Mouse (Mus musculus): ENCODE results near the gene Spem1.
"Not testable (repeated sequence)": the region's sequence is repeated elsewhere in the genome, so short reads cannot be mapped to it uniquely, and the experiment has no call there.

The Spem1 gene

DNA sequence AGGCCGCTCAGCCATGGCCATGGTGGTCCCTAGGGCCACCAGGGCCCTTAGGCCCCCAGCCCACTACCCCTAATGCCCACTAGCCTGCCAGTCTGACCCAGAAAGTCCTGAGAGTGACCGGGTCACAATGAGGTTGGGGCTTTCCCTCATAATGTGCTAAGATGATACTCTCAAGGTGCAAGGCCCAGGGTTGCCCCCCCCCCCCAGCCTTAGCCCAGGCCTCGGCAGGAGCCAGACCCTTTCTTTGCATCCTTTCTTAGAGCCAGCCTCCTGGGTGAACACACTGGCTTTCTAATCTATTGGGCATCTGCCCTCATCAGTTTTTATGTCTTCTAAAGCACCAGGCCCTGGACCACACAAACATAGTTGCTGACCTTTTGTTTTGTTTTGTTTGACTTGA, at the start of gene Spem1:
Gene Spem1 (minus strand): TSS at position 101 of the 400 bp plus-strand sequence.
- DNase-seq (ENCODE audit: low spot score in 2 of 2): no peak

GRCm38 (mm10) chr11:69870289-69871069, 48.5 kb upstream of the Spem1 start:
- DNase-seq (ENCODE audit: low spot score in 2 of 2): no peak

DNA sequence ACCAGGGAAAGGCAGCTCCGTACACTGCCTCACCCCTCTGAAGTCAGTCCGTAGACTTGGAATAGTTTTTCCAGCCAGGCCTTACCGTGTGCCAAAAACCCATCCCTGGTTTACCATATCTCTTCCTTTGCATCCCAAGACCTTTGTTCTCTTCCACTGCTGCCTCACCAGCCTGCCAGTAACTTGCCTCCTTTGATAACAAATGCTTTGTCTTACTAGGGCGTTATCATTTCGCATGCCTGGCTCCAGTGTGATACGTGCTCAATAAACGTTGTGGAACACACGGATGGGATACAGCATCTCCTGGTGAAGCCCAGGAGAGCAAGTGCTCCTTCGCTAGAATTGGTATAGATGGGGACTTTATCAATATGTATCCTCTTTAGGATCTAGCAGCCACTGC, 45.4 kb upstream of the Spem1 start:
- DNase-seq (ENCODE audit: low spot score in 2 of 2): no peak

GRCm38 (mm10) chr11:69865561-69865960, 43.6 kb upstream of the Spem1 start:
- DNase-seq (ENCODE audit: low spot score in 2 of 2): no peak

GRCm38 (mm10) chr11:69864138-69864860, 42.3 kb upstream of the Spem1 start:
- DNase-seq (ENCODE audit: low spot score in 2 of 2): no peak

DNA sequence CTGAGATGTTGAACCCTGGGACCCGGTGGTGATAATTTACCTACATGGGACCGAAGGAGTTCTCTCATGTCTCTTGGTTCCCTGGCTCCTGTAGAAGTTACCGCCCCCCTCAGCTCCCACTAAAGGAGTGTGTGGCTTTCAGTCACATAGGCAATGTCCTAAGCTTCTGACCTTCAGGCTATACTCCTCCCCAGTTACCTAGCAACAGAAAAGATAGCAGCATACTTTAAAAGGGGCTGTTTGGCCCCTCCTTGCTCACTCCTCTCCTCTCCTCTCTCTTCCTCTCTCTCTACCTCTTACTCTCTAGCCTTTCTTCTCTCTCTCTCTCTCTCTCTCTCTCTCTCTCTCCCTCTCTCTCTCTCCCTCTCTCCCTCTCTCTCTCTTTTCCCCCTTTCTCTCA, 41.7 kb upstream of the Spem1 start:
- DNase-seq (ENCODE audit: low spot score in 2 of 2): not testable (repeated sequence)

DNA sequence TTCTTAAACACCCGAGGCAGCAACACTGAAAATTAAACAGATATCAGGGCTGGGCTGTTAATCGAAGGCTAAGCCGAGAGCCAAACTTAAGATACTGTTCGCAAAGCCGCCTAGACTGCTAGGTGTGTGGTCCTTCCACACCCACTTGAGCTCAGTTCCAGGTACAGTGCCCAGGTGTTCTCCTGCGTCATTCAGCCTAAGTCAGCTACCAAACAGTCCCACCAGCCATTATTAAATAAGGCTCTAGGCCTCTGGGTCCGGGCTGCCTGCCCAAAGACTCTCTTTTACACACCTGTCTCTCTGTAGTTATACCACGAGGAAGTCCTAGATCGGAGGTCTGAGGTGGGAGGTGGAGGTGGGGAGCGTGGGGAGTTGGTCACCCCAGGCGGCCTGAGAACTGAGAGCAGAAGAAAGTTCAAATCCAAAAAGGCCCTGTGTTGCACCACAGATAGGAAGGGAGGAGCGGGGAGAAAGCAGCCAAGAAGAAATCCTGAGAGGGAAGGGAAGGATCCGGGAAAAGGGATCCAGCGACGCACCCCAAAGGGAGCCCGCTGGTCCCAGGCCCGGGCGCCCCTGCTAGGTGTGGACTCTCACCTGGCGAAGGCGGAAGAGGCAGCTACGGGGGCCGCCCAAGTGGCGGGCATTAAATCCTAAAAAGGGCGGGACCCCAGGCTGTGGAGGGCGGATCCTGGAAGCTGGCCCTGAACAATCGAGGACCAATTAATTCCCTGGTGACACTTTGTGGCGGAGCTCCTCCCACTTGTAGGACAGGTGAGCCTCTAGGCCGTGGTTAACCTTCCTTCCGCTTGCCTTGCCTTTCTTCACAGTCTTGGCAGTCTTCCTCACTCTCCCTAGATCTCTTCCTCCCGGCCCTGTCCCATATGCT, 36.4 kb upstream of the Spem1 start, which contains the start of gene Tnk1:
Gene Tnk1 (minus strand): TSS at position 618 of the 886 bp plus-strand sequence.
- DNase-seq (ENCODE audit: low spot score in 2 of 2): no peak

DNA sequence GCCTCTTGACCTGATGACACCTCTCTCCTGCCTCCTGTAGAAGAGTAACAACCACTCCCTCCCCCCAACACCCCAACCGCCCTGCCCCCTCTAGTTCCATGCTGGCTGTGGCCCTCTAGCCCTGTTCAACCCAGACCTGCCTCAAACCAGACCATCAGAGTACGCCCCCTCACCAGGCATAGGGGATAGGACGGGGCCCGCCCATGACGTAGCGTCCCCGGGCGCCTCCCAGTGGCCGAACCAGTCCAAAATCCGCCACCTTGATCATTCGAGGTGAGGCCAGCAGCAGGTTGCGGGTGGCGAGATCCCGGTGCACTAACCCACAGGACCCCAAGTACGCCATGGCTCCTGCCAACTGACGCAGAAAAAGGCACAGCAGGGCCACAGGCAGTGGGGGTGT, 33.4 kb upstream of the Spem1 start:
- DNase-seq (ENCODE audit: low spot score in 2 of 2): no peak

GRCm38 (mm10) chr11:69854680-69855079, 32.7 kb upstream of the Spem1 start:
- DNase-seq (ENCODE audit: low spot score in 2 of 2): no peak

- DNase-seq (ENCODE audit: low spot score in 2 of 2): no peak
Observed at GRCm38 (mm10) chr11:69853994-69854393, 32.0 kb upstream of the Spem1 start.

DNA sequence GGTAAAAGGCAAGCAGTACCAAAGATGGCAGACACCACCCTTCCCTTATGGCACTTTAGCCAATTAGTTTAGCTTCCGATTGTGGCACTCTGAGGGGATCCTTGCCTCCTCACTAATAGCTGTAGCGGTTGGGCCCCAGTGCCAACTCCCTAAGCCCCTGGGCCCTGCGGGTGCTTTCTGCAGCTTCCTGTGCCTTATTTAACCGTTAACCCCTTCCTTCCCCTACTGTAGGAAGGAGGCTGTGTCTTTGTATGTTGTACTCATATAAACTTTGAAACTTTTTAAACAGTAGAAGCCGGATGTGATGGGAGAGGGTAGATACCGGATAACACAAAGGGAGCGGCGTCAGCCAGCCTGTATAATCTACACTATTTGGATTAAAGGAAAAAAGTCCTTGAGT, 28.8 kb upstream of the Spem1 start:
- no peak for DNase-seq (ENCODE audit: low spot score in 2 of 2)

DNA sequence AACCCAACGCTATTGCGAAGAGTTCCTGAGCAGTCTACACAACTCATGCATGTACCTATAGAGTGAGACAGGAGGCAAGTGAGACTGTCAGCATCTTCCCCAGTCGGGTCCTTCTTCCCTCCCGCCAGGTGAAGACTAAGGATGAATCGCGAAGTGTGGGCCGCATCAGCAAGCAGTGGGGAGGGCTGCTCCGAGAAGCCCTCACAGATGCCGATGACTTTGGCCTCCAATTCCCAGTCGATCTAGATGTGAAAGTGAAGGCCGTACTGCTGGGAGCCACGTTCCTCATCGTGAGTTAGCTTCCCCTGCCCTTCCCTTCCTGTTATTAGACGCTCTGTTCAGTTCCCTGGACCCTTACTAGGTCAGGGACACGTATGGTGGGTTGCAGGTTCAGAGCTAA, 27.9 kb upstream of the Spem1 start:
- no peak for DNase-seq (ENCODE audit: low spot score in 2 of 2)

DNA sequence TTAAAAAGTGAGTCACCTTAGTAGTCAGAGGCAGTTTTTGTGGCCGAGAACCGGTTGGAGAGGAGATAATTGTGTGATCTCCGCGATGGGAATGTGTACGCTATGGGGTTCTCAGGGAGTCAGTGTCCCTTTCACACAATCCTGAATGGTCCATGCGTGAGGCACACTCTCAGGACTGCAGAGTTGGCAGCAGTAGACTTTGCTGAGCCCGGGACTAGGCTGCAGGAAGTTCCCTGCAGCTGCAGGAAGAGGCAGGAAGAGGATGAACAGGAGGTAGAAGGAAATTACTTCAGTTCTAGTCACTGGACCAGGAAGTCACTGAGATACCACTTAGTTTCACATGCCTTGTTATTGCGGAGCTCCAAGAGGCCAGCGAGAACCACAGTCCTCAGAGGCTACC, 27.1 kb upstream of the Spem1 start:
- DNase-seq (ENCODE audit: low spot score in 2 of 2): no peak

- DNase-seq (ENCODE audit: low spot score in 2 of 2): no peak
Observed at GRCm38 (mm10) chr11:69848021-69848420, 26.0 kb upstream of the Spem1 start.

- no peak for DNase-seq (ENCODE audit: low spot score in 2 of 2)
Observed at GRCm38 (mm10) chr11:69846738-69847688, 25.0 kb upstream of the Spem1 start.

DNA sequence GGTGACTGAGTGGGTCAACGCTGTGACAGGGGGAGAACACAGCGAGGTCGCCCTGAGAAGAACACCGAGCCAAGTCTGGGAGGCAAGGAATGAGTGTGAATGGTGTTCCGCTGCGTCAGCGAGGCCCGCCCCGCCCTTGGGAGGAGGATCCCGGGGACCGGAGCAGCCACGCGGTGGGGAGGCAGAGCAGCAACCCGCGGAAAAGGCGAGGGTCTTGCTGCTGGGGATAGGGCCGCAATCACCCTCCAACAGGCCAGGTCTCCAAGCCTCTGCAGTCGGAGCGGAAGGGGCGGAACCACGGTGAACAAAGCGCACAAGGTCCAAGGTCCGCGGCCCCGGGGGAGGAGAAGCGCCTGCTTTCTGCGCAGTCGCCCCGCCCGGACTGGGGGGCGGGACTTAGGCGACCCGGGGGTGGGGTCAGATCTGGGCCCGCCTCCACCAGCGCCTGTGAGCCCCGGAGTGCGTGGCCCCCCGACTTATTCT, 24.3 kb upstream of the Spem1 start, which contains the start of gene Plscr3:
Gene Plscr3 (plus strand): TSS at position 179 of the 483 bp plus-strand sequence.
- peak; percentile 59 to 83 for DNase-seq (ENCODE audit: low spot score in 2 of 2)

GRCm38 (mm10) chr11:69838714-69839104, 16.7 kb upstream of the Spem1 start:
- DNase-seq (ENCODE audit: low spot score in 2 of 2): no peak

DNA sequence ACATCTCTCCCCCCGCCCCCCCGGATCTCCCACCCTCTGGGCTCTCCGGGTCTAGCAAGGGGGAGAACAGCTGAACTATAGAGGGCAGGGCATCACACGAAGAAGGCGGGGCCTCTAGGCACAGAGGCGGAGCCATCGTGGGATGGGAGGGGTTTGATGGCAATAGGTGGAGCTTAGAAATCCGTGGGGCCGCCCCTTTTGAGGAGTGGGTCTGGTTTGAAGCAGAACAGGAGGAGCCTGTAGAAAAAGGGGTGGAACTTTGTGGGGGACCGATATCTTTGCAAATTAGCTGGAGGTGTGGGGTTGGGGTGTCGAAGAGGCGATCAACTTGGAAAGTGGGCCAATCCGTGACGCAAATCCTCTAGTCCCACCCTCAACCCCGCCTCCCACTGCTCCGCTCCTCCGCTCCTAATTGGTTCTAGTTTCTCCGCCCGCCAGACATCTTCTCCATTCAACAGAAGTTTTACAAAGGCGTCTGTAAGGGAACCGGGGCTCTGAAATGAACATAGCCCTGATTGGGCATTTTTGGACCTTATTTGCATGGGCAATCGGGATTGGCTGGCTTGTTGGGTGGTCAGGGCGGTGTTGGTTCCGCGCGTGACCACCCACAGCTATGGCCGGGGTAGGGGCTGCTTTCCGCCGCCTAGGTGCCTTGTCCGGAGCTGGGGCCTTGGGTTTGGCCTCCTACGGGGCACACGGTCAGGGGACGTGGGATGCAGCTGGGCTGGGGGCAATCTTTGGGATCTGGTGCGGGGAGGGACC, 16.2 kb upstream of the Spem1 start, which contains the start of gene Tmem256:
Gene Tmem256 (plus strand): TSS at position 563 of the 762 bp plus-strand sequence.
- peak; percentile 99 for DNase-seq (ENCODE audit: low spot score in 2 of 2)

DNA sequence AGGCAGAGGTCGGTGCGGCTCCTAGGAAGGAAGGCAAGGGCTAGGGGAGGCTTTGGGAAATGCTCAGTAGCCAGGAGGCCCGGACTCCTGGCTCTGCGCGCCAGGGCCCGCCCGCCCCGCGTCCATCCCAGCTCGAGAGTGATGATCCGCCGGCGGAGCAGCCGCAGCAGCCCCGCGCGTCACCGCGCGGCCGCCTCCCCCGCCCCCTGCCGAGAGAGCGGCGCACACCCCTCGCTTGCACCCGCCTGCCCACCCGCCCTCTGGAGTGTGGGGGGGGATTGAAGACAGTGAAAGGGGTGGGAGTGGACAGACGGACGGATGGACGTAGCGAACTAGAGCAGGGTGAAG, 15.6 kb upstream of the Spem1 start, which contains the start of gene Nlgn2:
Gene Nlgn2 (minus strand): TSS at position 181 of the 348 bp plus-strand sequence.
- no peak for DNase-seq (ENCODE audit: low spot score in 2 of 2)
